Mouse (Mus musculus) CH12F3 (cell line): ENCODE measurements around the gene Endou.

Experiments used
- in situ Hi-C: fragments of 300-500 bp; cut with MboI; formaldehyde crosslinking; loops from 2 replicates; pipeline ENCODE4 v1.14.3; 2020; ENCODE audit warnings: low sequenced_read_pairs

Gene Endou

DNA sequence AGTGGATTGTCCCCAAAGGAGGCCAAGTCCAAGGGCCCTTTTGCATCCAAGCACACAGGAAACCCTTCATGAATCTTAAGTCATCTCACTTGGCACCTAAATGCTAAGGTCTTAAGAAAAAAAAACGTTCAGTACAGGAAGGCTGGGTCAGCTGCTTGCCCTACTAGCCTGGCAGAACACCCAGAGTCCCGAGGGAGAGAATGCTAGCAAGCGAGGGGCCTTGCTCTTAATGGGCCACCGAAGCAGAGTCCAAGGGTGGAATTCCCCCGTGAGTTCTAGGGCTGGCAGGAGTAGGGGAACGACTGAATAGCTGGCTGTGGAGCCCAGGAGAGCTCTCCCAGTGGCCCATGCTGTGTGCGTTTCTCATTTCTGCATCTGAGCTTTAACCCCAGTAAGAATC is 2.3 kb downstream of the Endou start:
- in situ Hi-C loops = no loop called here

DNA sequence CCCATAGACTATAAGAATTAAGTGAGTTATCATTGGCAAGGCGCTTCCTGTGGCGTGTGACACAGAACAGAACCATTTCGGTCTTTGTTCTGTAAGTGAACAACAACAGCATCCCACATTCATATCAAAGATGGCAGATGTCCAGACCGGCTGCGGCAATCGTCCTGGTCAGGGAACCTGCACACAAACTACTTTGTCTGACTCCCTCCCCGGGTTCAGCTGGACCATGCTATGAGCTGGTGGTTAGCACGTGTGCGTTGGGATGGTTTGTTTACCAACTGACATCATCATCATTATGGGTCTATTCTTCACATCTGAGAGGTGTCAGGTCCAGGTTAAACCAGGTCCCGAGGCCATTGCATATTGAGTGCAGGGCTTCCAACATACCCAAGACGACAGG is 2.7 kb downstream of the Endou start:
- in situ Hi-C loops = no loop called here

DNA sequence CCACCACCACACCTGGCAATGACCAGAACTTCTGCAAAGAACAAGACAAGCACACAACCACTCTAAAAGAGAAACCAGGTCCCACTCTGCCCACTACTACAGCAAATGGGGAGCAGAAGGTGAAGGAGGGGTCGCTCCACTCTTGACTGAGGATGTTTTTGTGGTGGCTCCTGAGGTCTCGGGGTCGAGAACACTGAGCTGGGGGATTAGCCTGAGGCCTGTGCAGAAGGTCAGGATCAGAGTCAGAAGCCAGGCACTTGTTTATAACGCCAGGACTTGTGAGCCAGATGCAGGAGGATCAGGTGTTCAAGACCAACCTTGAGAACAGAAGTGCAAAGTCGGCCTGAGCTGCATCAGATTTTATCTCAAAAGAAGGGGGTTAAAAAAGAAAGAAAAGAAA is 3.6 kb downstream of the Endou start:
- in situ Hi-C loops = no loop called here

DNA sequence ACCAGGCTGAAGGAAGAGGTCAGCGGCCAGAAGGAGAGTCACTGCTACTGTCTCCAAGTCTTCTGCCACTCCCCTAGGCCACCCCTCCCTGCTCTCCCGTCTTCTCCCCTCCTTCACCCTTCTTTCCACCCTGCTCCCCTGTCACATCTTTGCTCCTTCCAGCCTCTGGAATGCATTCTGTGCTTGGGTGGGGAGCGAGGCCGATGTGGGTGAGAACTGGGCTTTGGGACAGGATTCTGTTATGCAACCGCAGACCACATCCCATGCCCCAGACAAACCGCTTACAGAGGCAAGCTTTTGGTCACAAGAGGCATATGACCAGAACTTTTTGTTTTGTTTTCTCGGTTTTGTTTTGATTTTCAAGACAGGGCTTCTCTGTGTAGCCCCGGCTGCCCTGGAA is 4.1 kb downstream of the Endou start:
- in situ Hi-C loops = no loop called here

DNA sequence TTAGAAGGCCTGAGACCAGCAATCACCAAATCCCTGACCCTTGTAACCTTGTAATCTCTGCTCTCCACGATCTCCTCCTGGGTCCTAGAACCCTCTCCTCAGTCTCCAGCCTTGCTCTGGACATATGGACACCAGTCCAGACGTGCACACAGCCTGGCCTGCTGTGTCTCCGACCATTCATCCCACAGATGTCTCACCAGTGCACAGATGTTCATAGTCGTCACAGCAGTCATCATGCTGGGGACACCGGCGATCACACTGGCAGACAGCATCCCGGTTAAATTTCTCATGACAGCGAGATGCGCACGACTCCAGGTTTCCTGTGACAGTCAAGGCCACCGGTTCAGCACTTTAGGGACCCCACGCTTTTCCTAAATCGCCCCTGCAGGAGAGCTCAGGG is 4.8 kb downstream of the Endou start:
- in situ Hi-C loops = no loop called here

DNA sequence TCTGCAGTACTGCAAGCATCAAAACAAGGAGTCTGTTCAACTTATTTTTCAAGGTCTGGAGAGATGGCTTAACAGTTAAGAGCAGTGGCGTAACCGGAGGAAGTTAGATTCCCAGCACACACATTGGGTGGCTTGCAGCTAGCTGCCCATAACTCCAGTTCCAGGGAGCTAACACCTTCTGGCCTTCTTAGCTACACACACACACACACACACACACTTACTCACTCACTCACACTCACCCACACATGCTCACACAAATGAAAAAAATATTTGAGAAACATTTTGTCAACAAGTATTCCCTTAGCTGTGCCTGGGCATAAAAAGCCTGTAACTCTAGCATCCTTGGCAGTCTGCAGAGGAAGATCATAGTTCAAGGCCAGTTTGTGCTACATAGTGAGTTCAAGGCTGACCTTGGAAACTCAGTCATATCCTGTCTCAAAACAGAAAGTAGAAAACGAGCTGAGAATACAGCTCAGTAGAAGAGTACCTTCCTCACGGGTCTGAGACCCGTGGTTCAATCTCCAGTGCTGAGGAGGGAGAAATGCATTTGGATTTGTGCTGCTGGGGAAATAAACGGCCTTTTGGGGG is 5.8 kb downstream of the Endou start:
- in situ Hi-C loops = no loop called here

DNA sequence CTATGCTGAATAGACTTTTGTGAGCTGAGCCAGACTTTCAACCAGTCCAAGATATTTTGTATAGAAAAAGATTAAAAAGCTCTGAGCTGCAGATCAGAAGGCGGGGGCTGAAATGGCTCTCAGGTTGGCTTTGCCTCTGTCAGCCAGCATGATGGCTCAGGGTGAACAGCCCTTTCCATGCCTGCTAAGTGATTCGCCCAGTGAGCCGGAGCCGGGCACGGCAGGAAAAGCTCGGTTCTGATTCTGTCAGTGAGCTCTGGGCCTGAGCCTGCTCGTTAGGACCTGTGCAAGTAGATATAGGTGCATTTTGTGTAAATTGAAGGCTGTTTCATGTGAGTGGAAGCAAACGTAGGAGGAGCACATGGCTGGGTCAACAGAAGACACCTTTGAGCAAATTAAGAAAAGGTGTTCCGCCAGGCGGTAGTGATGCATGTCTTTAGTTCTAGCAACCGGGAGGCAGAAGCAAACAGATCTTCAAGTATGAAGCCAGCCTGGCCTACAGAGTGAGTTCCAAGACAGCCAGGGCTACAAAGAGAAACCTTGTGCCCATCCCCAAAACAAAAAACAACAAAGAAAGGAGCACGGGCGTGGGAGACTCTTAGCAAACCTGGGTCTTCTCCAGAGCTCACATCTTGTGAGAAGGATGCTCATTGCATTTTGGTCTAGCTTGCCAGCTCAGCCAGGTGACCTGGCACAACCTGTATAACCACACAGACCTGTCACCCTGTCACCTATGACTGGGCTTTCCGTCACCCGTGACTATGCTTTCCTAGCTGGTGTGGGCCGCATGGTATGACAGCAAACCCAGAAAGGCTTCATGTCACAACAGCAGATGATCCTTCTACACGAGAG is 6.6 kb downstream of the Endou start:
- in situ Hi-C loops = no loop called here

DNA sequence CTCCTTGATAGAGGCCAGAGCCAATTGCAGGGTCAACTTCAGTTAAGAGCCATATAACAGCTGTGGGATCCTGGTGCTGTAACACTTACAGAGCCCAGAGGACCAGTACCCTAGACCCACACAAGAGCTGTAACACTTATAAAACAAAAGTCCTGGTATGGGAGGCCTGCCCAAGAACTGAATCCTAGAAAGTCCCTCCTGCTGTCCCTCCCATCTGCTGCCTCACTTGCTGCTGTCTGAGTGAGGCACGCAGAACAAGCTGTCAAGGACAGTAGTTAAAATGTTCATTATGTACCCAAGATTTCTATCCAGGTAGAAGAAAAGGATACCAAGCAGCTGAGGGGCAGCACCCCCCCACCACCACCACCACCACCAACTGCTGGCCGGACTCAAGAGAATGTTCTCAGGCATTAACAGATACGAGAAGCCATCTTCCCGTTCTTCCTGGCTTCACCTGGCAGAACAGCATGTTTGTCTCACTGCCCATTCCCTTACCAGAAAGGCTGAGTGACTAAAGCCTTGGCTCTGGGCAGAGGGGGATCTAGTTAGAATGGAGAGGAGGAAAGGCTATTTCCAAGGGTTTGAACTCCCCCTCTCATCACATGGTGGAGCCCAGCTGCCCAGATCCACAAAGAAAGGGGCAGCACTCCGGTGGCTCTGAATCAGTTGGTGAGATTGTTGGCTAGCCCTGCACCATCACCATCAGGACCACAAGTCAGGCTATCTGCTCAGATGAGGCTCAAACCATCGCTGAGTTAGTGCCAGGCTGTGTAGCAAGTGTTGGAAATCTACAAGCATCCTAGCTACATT is 7.4 kb downstream of the Endou start:
- in situ Hi-C loops = no loop called here

DNA sequence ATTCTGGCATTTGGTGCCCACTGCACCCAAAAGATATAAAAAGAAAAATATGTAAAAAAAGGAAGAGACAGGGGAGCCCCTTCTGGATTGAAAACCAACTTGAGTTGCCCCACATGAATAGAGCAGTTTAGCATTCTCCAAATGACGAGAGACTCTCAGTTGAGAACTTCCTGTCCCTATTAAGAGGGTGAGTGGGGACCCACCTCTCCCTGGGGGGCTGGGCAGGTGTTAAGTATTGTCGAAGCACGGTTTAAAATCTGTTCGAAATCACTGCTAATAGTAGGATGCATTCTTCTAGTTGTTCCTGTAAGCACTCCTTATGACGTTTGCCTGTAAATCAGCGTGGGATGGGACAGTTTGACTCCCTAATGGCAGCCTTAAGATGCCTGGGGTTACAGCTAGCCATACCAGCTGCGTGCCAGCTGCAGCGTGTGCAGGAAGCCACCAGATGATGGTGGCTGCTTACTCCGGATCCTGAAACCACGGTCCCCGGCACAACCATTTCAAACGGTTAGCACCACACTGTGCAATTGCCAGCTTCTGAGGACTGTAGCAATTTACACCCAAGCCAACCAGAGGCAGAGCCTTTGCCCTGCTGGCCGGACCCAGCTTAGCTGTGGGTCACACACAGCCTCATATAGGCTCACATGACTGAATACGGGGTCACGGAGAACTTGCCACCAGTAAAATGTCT is 10.0 kb downstream of the Endou start:
- in situ Hi-C loops = no loop called here

DNA sequence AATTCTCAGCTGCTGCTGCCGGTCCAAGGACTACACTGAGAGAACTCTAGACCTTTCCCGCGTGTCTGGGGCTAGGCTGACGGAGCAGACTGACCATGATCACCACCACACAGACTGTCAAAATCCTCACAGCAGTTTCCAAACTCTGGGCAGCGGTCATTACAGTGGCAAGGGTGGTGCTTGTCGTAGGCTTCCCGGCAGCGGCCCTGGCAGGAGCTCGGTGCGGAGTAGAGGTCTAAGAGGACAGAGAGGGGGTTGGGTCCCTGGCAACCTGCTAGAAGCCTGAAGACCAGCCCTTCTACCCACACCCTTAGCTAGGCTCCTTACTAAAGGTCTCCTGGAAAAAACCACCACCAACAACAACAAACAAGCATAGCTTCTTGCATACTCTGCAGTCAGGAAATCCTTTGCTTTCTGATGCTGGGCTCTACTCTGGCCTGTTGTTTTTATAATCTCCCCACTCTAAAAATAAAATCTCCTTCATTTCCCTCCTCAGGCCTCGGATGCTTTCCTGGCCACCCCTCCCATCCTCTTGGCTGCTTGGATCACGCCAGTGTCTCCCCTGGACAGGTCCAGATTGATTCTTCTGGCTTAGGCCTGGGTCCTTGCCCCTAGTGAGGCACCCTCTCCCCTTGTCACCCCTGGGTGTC is 11.0 kb downstream of the Endou start:
- in situ Hi-C loops = no loop called here

DNA sequence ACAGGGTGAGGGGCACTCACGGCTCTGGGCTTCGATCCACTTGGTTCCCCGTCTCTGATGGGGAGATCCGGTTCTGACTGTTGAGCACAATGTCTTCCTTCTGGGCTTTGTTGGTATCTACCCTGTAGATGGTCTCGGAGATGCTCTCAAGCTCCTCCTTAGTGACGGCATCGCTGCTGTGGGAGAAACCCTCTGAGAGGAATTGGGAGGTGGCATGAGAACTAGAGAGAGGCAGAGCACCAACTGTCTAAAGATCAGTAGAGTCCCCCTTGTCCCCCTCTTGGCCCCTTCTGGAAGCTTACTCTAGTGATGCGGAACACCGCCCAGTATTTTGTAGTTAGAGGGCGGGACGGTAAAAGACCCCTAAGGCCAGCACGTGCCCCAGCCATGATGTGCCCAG is 11.6 kb downstream of the Endou start:
- in situ Hi-C loops = loop anchor here (5.0 kb wide), 2 partner anchors 63 to 133 kb away; no protein-coding TSS in a partner anchor

DNA sequence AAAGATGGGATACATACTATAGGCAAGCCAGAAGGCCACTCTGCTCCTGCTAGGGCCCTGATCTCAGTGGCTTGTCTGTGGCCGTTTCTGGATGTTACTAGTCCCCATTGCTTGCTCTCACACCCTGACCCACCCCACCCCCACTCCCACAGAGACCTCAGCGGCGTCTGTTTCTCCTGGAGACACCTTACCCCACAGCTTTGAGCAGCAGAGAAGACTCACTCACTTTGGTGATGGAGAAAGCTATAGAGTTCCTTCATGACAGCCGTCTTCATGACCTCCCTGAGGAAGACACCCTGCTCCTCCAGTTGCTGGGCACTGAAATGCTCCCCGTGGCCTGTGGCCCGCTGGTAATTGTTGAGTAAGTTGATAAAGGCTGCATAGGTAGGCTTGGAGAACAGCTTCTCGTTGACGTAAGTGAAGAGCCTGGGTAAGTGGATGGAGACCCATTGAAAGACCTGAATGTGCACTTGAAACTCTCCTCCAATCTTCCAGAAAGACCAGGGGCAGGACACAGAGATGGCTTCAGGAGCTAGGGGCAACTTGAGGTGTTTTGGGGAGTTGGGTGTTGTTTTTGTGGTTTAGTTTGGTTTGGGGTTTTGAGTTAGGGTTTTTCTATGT is 12.5 kb downstream of the Endou start:
- in situ Hi-C loops = loop anchor here (5.0 kb wide), 2 partner anchors 64 to 134 kb away; no protein-coding TSS in a partner anchor

DNA sequence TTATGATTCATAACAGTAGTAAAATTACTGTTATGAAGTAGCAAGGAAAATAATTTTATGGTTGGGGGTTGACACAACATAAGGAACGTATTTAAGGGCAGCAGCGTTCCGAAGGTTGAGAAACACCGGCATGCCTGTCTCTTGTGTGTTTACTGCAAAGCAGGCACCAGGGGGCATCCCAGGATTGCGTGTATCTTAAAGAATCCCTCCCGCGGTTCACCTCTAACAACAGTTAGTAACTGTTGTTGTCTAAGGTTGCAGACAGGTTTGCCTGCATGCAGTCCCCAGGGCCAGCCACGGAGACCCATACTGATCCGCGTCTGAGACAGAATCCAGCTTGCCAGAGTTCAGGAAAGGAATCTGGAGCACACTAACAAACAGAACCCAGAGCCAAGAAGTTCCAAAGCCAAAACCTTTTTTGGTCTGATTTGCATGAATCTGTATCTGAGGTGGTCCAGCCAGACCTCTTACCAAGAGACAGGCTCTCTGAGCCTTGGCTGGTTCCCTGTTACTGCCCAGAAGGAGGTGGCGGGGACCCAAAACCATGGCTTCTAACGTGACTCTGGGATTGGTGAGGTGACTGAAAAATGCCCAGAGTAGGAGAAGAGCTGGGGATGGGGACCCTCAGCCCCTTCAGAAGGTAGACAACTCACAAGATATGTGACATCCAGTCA is 13.1 kb downstream of the Endou start:
- in situ Hi-C loops = loop anchor here (5.0 kb wide), 2 partner anchors 64 to 134 kb away; no protein-coding TSS in a partner anchor

DNA sequence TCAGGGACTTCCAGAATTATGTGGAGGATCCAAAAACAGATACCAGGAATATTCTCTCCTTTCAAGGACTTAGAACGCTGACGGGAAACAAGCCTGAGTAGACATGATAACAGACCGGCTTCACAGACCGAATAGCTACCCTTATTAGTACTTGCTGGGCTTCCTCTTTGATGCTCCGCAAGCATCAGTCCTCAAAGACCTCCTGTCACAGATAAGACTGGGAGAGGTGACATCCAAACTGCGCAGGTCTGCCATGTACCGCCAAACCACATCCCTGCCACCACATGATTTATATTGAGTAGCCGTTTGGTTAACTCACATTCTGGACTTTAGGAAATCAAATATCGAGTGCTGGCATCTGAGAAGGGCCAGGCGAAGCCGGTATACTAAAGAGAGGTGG is 14.4 kb downstream of the Endou start:
- in situ Hi-C loops = loop anchor here (5.0 kb wide), 2 partner anchors 66 to 136 kb away; no protein-coding TSS in a partner anchor

DNA sequence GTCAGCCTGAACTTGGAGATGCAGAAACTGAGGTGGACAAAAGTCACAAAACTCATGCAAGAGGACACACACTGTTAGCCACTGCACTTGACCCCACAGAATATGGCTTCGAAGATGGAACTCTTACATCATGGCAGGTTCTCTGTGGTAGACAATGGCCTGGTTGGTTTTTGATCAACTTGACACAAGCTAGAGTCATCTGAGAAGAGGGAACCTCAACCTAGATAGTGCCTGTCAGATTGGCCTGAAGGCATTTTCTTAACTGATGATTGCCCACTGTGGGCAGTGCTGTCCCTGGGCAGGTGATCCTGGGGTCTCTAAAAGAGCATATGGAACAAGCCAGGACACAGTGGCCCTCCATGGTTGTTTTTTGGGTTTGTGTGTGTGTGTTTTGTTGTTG is 15.4 kb downstream of the Endou start:
- in situ Hi-C loops = loop anchor here (5.0 kb wide), 2 partner anchors 67 to 137 kb away; no protein-coding TSS in a partner anchor

DNA sequence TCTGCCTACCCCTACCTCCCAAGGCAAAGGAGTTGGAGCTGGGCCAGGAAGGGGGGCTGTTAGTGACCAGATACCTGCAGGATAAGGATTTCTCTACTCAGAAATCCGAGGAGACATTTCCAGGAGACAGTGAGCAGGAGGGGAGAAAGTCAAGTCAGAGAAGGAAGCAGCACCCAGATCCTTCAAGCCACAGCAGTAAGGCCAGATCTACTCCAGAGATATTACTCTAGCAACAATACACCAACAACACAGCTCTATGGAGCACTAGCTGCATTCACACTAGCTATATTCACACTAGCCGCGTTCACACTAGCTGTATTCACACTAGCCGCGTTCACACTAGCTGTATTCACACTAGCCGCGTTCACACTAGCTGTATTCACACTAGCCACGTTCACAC is 16.1 kb downstream of the Endou start:
- in situ Hi-C loops = loop anchor here (5.0 kb wide), 2 partner anchors 67 to 137 kb away; no protein-coding TSS in a partner anchor

DNA sequence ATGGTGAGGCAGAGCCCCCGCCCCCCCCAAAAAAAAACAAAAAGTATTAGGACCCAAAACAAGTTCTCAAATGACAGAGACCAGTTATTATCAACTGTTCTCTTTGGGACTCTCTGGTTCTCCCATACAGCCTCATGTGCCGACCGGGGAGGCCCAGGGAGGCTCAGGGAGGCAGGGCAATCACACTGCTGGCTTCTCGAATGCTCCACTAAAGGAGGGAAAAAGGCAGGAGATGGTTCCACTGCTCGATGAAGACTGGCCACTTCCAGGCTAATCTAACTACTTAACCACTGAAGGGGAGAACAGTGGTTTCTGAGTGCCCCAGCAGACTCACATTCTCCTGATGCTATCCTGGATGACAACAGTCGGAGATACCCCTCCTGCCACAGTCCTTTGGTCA is 18.6 kb downstream of the Endou start:
- in situ Hi-C loops = no loop called here

DNA sequence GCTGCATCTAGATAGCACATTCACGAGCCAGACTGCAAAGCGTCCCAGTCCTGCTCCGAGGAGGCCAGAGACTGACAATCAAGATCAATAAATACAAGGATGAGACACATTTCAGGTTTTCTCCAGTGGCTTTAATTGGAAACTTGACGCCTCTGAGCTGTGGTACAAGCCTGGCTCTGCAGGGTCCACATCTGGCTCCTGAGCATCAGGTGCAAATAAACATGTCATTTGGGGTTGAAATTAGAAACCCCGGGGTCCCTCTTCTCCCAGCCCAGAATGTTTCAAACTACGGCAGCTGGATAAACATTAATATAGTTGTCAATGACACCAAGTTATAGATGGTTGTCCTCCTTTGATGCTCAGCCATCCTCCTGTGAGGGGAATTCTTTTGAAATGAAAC is 20.2 kb downstream of the Endou start:
- in situ Hi-C loops = no loop called here
